Mouse (Mus musculus) thymus, postnatal 36 days (tissue): ENCODE measurements around the gene Olfr1202.

Experiments
- DNase-seq, 2 experiments: peaks; one replicate each; pipeline ENCODE4 v3.0.0; 2022; ENCODE audit warnings: mixed read lengths in 2 of 2

Gene Olfr1202

GRCm38 (mm10) chr2:88814196-88814595 is at the start of gene Olfr1202:
TSS of gene Olfr1202 (plus strand) at chr2:88814496.
- DNase-seq: no peak

GRCm38 (mm10) chr2:88770388-88770787 is 43.9 kb upstream of the Olfr1202 start, which contains the start of gene Olfr1200:
TSS of gene Olfr1200 (minus strand) at chr2:88770488.
- no peak for DNase-seq

- no peak for DNase-seq
These were observed 21.6 kb upstream of the Olfr1202 start, which contains the start of gene Olfr1201 for GRCm38 (mm10) chr2:88792736-88793135. TSS of gene Olfr1201 (plus strand) at chr2:88793036.

DNA sequence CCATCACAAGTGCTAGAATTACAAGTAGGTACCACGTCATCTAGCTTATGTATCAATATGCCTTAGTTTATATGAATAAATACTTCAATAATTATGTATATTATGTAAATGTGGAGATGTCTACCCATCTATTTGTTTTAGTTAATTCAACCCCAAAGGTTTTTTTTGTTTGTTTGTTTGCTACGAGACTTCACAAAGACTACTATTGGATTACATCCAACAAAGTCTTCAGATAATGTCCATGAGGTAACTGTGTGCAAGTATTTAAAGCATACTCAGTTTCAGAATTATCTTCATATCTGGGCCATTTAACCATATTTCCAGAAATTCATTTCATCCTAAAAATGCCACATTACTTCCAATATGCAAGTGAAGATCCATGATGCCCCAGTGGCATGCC is 15.1 kb downstream of the Olfr1202 start, which contains the start of gene Olfr1205:
Gene Olfr1205 (plus strand): TSS at position 301 of the 400 bp plus-strand sequence.
- DNase-seq: no peak

GRCm38 (mm10) chr2:88838477-88838876 is 24.2 kb downstream of the Olfr1202 start:
- no peak for DNase-seq

DNA sequence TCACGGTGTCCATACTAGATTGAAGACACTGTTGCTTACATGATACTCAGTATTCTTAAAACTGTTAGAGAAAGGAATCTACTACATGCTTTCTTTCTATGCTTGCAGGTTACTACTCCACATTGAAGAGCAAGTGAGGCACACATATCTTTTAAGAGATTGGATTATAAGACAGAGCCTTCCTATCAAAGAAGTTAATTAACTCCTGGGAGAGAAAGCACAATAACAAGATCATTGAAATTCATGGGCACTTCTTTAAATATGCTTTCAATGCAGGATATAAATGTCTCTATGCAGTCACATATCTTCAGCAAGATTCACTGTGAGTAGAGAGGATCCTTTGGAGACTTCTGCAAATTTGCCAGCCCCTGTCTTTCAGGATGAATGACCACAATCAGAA is 34.7 kb downstream of the Olfr1202 start, which contains the start of gene Olfr1204:
Gene Olfr1204 (plus strand): TSS at position 301 of the 400 bp plus-strand sequence.
- no peak for DNase-seq

- DNase-seq: no peak
These were observed 48.6 kb downstream of the Olfr1202 start, which contains the start of gene Olfr1206 for GRCm38 (mm10) chr2:88862931-88863330. TSS of gene Olfr1206 (plus strand) at chr2:88863231.
